In the genomic region with DNA sequence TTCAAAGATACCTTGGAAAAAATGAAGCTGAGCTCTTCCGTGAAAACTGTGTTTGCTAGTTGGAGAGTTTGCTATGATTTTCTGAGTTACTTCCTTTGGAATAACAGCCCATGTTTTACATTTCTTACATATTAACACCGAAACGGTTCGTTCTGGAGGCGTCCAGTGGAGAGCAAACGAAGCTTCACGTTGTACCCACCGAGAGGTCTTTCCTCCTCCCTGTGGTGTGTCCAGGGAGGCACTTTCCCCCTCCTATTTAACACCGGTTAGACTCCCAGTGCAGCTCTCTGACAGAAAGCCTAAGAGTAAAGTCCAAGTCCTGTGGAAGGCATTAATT, we compare ENCODE assay signal across 9 mouse cellular contexts. TPM values are rescaled to one million over a fixed set of nuclear protein-coding genes. Genes with fewer than 3 reads are reported as not detected.
DNase-seq lines count a peak whose midpoint lies in the region; ATAC-seq and TF ChIP-seq lines count a peak whose summit lies in the region.
"Had no signal": no experiment of that assay in that cellular context is flagged by ENCODE, and none has a peak within 500 bp of the region (broad histone marks: within the 10 kb centered on the region; RNA-seq: fewer than 3 reads in every experiment).

No protein-coding gene starts in this region.

- no peak overlapping the region for H3K27ac ChIP-seq in cerebellum, adult 2 months (ENCODE audit: insufficient read depth, low read length)
- H3K27ac ChIP-seq in lung, embryonic 14.5 days (ENCODE audit: low read depth): no peak overlapping the region
- H3K27ac ChIP-seq in intestine, postnatal 0 days (ENCODE audit: low read depth, low read length): peak overlapping the region; percentile 93
- H3K27ac ChIP-seq in neural tube, embryonic 14.5 days (ENCODE audit: low read depth, low read length): no peak overlapping the region

- DNase-seq in cerebellum, adult 2 months: no peak
- DNase-seq in lung, embryonic 14.5 days: no peak
- no peak for DNase-seq in lung, postnatal 4 days
- no peak for DNase-seq in thymus, postnatal 36 days
- DNase-seq in left cerebral cortex, adult 8-10 months (ENCODE audit: low spot score in 2 of 2): no peak
- DNase-seq: gastrocnemius, postnatal 25 days had no signal

- peak overlapping the region; percentile 72 for H3K4me3 ChIP-seq in cerebellum, adult 2 months (replicated peaks; ENCODE audit: insufficient read depth, low read depth, low read length)
- peak overlapping the region; percentile 48 for H3K4me3 ChIP-seq in lung, embryonic 14.5 days (ENCODE audit: low read depth, low read length)
- H3K4me3 ChIP-seq in intestine, postnatal 0 days (ENCODE audit: low read depth, low read length): peak overlapping the region; percentile 76
- peak overlapping the region; percentile 64 for H3K4me3 ChIP-seq in neural tube, embryonic 14.5 days (ENCODE audit: low read depth, low read length)

- no peaks in the 10 kb centered on the region for H3K4me1 ChIP-seq in cerebellum, adult 2 months (ENCODE audit: control insufficient read depth, insufficient read depth, low read length)
- peaks cover 15% of the 10 kb centered on the region; the same call in 1 of the 2 replicates for H3K4me1 ChIP-seq in lung, embryonic 14.5 days (ENCODE audit: insufficient read depth)
- no peaks in the 10 kb centered on the region for H3K4me1 ChIP-seq in intestine, postnatal 0 days (replicated peaks; ENCODE audit: control insufficient read depth, insufficient read depth, low read length)
- H3K4me1 ChIP-seq in neural tube, embryonic 14.5 days (ENCODE audit: control insufficient read depth, insufficient read depth, low read length): peaks cover 7% of the 10 kb centered on the region; the same call in 1 of the 2 replicates

- no peaks in the 10 kb centered on the region for H3K36me3 ChIP-seq in lung, embryonic 14.5 days (ENCODE audit: insufficient read depth)
- no peaks in the 10 kb centered on the region for H3K36me3 ChIP-seq in intestine, postnatal 0 days (ENCODE audit: control insufficient read depth, insufficient read depth)
- no peaks in the 10 kb centered on the region for H3K36me3 ChIP-seq in neural tube, embryonic 14.5 days (ENCODE audit: control insufficient read depth, insufficient read depth, low read length)

- no peak for ATAC-seq in cerebellum, adult (ENCODE audit: insufficient number of reproducible peaks, low FRiP score, low TSS enrichment)
- no peak for ATAC-seq in lung, embryonic 14.5 days (ENCODE audit: insufficient read depth)
- no peak for ATAC-seq in intestine, postnatal 0 days
- no peak; the same call in 1 of the 2 replicates for ATAC-seq in neural tube, embryonic 14.5 days (ENCODE audit: low read depth)

- WGBS in cerebellum, adult 2 months: 56% methylated on average over 9 of the region's 9 CpGs
- WGBS in lung, embryonic 14.5 days: 30% methylated on average over 9 of the region's 9 CpGs
- WGBS in intestine, postnatal 0 days: 19% methylated on average over 9 of the region's 9 CpGs
- 28% methylated on average over 9 of the region's 9 CpGs for WGBS in neural tube, embryonic 14.5 days

- H3K4me2 ChIP-seq in lung, embryonic 14.5 days: peak overlapping the region; percentile 96
- H3K4me2 ChIP-seq in intestine, postnatal 0 days (replicated peaks; ENCODE audit: low read depth): peak overlapping the region; percentile 79
- H3K4me2 ChIP-seq in neural tube, embryonic 14.5 days (ENCODE audit: low read depth, low read length): peak overlapping the region; percentile 80

- no peak for TF ChIP-seq POLR2A in cerebellum, adult 2 months (IDR thresholded peaks at IDR 0.05; ENCODE audit: borderline replicate concordance, insufficient read depth, low read length)

- H3K27me3 ChIP-seq in cerebellum, adult 2 months (ENCODE audit: control insufficient read depth, insufficient read depth, low read length): no peaks in the 10 kb centered on the region
- H3K27me3 ChIP-seq in lung, embryonic 14.5 days (ENCODE audit: insufficient read depth, low read length): peaks cover 10% of the 10 kb centered on the region
- no peaks in the 10 kb centered on the region for H3K27me3 ChIP-seq in intestine, postnatal 0 days (replicated peaks; ENCODE audit: control insufficient read depth, insufficient read depth, low read length)
- H3K27me3 ChIP-seq in neural tube, embryonic 14.5 days (ENCODE audit: control insufficient read depth, insufficient read depth, low read length): no peaks in the 10 kb centered on the region

- peak overlapping the region; percentile 55 for H3K9ac ChIP-seq in lung, embryonic 14.5 days
- peak overlapping the region; percentile 72 for H3K9ac ChIP-seq in intestine, postnatal 0 days (ENCODE audit: low read depth, low read length)
- H3K9ac ChIP-seq in neural tube, embryonic 14.5 days (replicated peaks; ENCODE audit: low read depth, low read length): peak overlapping the region; percentile 83

- H3K9me3 ChIP-seq in lung, embryonic 14.5 days (ENCODE audit: low read depth, low read length): no peaks in the 10 kb centered on the region
- H3K9me3 ChIP-seq in intestine, postnatal 0 days (ENCODE audit: control insufficient read depth): no peaks in the 10 kb centered on the region
- no peaks in the 10 kb centered on the region for H3K9me3 ChIP-seq in neural tube, embryonic 14.5 days (ENCODE audit: control insufficient read depth, low read length)

- no peak for TF ChIP-seq CTCF in cerebellum, adult 2 months (IDR thresholded peaks at IDR 0.05; ENCODE audit: borderline replicate concordance, insufficient read depth, low read depth, low read length)
- TF ChIP-seq CTCF in lung, embryonic 14.5 days (IDR thresholded peaks at IDR 0.05; ENCODE audit: low read depth): no peak
- no peak for TF ChIP-seq CTCF in intestine, postnatal 0 days (IDR thresholded peaks at IDR 0.05; ENCODE audit: low read depth)

RNA-seq across cellular contexts. Expression of gene Gipc2, which starts 1.0 kb away (rescaled TPM):
- polyA plus RNA-seq in cerebellum, adult 2 months (2012; rRNA removed): 9.7 and 10.4 TPM in 2 replicates
- 4.3 and 6.8 TPM in 2 replicates for polyA plus RNA-seq in lung, embryonic 14.5 days (2014; fragmentation: Nextera tagmentation; extraction: Ambion mirVana)
- 222 and 243 TPM in 2 replicates for polyA plus RNA-seq in intestine, postnatal 0 days (2015; fragmentation: Nextera tagmentation; extraction: Ambion mirVana)
- polyA plus RNA-seq in neural tube, embryonic 14.5 days (2014; fragmentation: Nextera tagmentation; extraction: Ambion mirVana): 7.7 and 15.2 TPM in 2 replicates
- 1 to 10 TPM; 3.3 to 6.7 (median 5.0) TPM for total RNA-seq in left cerebral cortex, adult 8-10 months (2022)

RNA-seq across cellular contexts. Expression of gene Dnajb4, which starts 45.1 kb away (rescaled TPM):
- polyA plus RNA-seq in cerebellum, adult 2 months (2012; rRNA removed): 45.2 and 49.1 TPM in 2 replicates
- polyA plus RNA-seq in lung, embryonic 14.5 days (2014; fragmentation: Nextera tagmentation; extraction: Ambion mirVana): 33.7 and 36.8 TPM in 2 replicates
- polyA plus RNA-seq in intestine, postnatal 0 days (2015; fragmentation: Nextera tagmentation; extraction: Ambion mirVana): 17.9 and 20.4 TPM in 2 replicates
- polyA plus RNA-seq in neural tube, embryonic 14.5 days (2014; fragmentation: Nextera tagmentation; extraction: Ambion mirVana): 48.6 and 50.4 TPM in 2 replicates
- total RNA-seq in left cerebral cortex, adult 8-10 months (2022): 10 to 100 TPM; 62.7 to 70.1 (median 65.9) TPM

RNA-seq across cellular contexts. Expression of gene Fubp1, which starts 45.2 kb away (rescaled TPM):
- 94.5 and 110 TPM in 2 replicates for polyA plus RNA-seq in cerebellum, adult 2 months (2012; rRNA removed)
- polyA plus RNA-seq in lung, embryonic 14.5 days (2014; fragmentation: Nextera tagmentation; extraction: Ambion mirVana): 300 and 305 TPM in 2 replicates
- polyA plus RNA-seq in intestine, postnatal 0 days (2015; fragmentation: Nextera tagmentation; extraction: Ambion mirVana): 60.6 and 64.8 TPM in 2 replicates
- 223 and 230 TPM in 2 replicates for polyA plus RNA-seq in neural tube, embryonic 14.5 days (2014; fragmentation: Nextera tagmentation; extraction: Ambion mirVana)
- total RNA-seq in left cerebral cortex, adult 8-10 months (2022): 100 to 1,000 TPM in 3 of 4 experiments, 10 to 100 TPM in 1; 98.9 to 115 (median 104) TPM

Comparison
In these comparisons a context has a peak if more than half of its experiments do, and no peak if none do; other contexts are left out.
1. RNA of gene Gipc2, which starts 1.0 kb away (polyA plus RNA-seq): 222 to 243 TPM in intestine, postnatal 0 days; 7.7 to 15.2 TPM in neural tube, embryonic 14.5 days, 9.7 to 10.4 TPM in cerebellum, adult 2 months and 4.3 to 6.8 TPM in lung, embryonic 14.5 days; every median in the first group is over 10 times any median in the second.
2. Peak in every context shown above with its lines, with median percentiles within 50 percentile points of each other: H3K4me3 ChIP-seq, H3K4me2 ChIP-seq and H3K9ac ChIP-seq.